Mouse (Mus musculus): ENCODE results near the gene Ccl20. TPM values are rescaled to one million over a fixed set of nuclear protein-coding genes. Genes with fewer than 3 reads are reported as not detected.

The Ccl20 gene
- polyA plus RNA-seq (2011; ENCODE audit: insufficient read depth, insufficient read length, low replicate concordance, missing spikeins), result not detected in 2 replicates

DNA sequence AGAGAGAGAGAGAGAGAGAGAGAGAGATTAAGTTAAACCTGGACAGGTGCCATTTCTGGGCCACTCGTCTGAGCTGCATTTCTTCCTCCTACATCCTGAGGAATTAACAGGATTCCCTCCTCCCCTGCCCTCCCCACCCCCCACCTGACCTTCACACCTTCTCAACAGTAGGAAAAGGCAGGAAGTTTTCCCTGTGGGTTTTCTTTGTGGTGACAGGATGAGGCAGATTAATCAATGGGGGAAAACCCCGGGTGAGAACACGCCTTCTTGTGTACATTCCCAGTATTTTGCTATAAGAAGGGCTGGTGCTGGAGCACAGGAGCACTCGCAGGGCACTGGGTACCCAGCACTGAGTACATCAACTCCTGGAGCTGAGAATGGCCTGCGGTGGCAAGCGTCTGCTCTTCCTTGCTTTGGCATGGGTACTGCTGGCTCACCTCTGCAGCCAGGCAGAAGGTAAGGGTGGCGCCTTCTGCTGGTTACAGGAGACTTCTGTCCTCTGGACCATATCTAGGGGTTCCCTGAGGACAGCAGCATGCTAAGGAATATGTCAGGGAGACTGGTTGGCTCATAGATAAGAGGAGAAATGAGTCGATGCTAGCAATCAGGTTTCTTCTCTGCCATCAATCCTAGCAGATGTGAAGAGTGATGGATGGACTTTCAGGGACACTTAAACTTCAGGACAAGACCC is at the start of gene Ccl20:
Gene Ccl20, plus strand, starts transcription at position 320 of the 691 bp plus-strand sequence.
- 36% methylated on average over 8 of the region's 8 CpGs for WGBS
- Histone ChIP-seq H3K4me1 (ENCODE audit: control insufficient read depth, insufficient read depth, low read length) (no peaks in the 10 kb centered on the region), H3K27ac (ENCODE audit: control insufficient read depth, insufficient read depth, low read depth, low read length, poor library complexity) (no peak within 1 kb of the TSS), H3K4me3 (replicated peaks; ENCODE audit: control insufficient read depth, low read depth, low read length) (no peak within 1 kb of the TSS)
- TF ChIP-seq POLR2A (IDR thresholded peaks at IDR 0.05; ENCODE audit: borderline replicate concordance, control insufficient read depth, low read depth, low read length), result no peak
- no peak for TF ChIP-seq CTCF (IDR thresholded peaks at IDR 0.05; ENCODE audit: control insufficient read depth, insufficient read depth, low read length)

DNA sequence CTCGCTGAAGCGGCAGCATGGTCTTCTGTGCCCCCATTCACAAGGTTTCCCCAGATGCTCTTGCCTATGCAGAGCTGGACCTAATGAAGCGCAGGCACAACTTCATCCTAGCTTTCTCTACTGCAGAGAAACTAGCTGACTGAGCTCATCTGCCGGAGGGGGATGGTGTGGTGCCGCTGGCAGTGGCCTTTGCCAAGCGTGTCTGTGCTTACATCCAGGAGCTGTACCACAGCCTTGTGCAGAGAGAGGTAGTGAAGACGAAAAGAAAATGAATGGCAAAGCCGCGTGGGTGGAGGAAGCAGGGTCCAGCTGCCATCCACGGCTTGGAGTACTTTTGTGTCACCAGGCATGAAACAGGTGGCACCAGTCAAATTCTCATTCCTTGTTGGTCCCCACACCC is 49.4 kb upstream of the Ccl20 start:
- Histone ChIP-seq H3K4me1 (ENCODE audit: control insufficient read depth, insufficient read depth, low read length) (no peaks in the 10 kb centered on the region), H3K4me3 (replicated peaks; ENCODE audit: control insufficient read depth, low read depth, low read length) (no peak overlapping the region), H3K27ac (ENCODE audit: control insufficient read depth, insufficient read depth, low read depth, low read length, poor library complexity) (no peak overlapping the region)
- no peak for TF ChIP-seq CTCF (IDR thresholded peaks at IDR 0.05; ENCODE audit: control insufficient read depth, insufficient read depth, low read length)
- TF ChIP-seq POLR2A (IDR thresholded peaks at IDR 0.05; ENCODE audit: borderline replicate concordance, control insufficient read depth, low read depth, low read length), result no peak
- WGBS, result 74% methylated on average over 10 of the region's 10 CpGs

DNA sequence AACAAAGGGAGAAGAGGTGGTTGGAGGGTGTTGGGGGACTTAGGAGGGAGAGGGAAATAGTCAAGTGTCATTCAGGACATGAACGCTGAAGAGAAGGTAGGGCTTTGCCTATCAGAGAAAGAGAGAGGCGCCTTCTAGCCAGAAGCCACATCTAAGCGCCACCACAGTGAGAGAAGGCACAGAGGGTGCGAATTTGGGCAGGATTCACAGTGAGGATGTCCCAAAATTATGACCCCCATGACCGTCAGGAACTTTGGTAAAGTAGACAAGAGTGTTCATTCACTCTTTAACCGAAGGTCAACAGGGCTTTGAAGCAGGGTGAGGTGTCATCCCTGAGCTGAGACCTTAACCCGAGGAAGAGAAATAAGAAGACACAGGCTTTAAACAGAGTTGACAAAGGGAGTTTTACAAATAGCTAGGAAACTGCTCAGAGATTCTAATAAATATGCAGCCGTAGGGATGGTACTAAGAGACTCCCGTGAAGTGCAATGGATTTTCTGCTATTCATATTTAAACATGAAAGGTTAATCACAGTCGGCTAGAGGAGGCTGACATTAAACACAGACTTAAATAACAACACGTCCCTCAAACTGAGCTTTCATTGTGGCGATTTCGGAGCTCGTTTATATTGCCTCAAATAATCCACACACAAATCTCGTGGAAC is 40.9 kb upstream of the Ccl20 start:
- no peaks in the 10 kb centered on the region for H3K4me1 ChIP-seq (ENCODE audit: control insufficient read depth, insufficient read depth, low read length)
- 30% methylated on average over 15 of the region's 15 CpGs for WGBS
- no peak for TF ChIP-seq POLR2A (IDR thresholded peaks at IDR 0.05; ENCODE audit: borderline replicate concordance, control insufficient read depth, low read depth, low read length)
- TF ChIP-seq CTCF (IDR thresholded peaks at IDR 0.05; ENCODE audit: control insufficient read depth, insufficient read depth, low read length), result no peak
- H3K27ac ChIP-seq (ENCODE audit: control insufficient read depth, insufficient read depth, low read depth, low read length, poor library complexity), result no peak overlapping the region
- no peak overlapping the region for H3K4me3 ChIP-seq (replicated peaks; ENCODE audit: control insufficient read depth, low read depth, low read length)

DNA sequence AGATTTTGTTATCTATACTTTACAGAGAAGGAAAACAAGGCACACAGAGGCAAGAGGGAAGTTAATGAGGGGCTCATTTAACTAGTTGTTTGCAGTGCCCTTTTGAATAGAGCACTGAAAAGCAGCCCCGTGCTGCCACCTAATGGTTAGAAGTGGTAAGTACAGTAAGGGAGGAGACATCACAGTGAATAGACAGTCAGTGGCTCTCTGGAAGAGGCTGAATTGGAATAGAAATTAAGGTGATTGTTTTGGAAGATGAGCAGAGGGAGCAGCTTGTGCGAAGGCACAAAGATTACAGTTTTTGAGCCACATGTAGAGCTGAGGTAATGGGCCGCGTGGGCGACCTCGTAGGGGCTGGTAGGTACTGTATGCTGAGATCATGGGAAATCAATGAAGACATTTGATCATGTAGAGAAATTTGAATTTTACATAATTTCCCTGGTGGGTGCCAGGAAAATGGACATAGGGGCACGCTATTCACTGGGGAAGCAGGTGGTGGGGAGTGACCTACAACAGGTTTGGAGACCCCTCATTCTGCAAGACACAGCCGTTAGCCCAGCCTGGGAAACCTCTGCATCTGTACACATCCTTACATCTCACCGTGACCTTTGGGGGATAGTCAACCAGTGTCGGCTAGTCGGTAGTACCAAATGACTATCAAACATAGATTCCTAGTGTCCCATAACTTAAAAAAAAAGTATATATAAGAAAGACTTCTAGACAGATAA is 40.2 kb upstream of the Ccl20 start:
- WGBS, result 49% methylated on average over 11 of the region's 11 CpGs
- Histone ChIP-seq H3K4me1 (ENCODE audit: control insufficient read depth, insufficient read depth, low read length) (no peaks in the 10 kb centered on the region), H3K4me3 (replicated peaks; ENCODE audit: control insufficient read depth, low read depth, low read length) (no peak overlapping the region), H3K27ac (ENCODE audit: control insufficient read depth, insufficient read depth, low read depth, low read length, poor library complexity) (no peak overlapping the region)
- no peak for TF ChIP-seq POLR2A (IDR thresholded peaks at IDR 0.05; ENCODE audit: borderline replicate concordance, control insufficient read depth, low read depth, low read length)
- no peak for TF ChIP-seq CTCF (IDR thresholded peaks at IDR 0.05; ENCODE audit: control insufficient read depth, insufficient read depth, low read length)

DNA sequence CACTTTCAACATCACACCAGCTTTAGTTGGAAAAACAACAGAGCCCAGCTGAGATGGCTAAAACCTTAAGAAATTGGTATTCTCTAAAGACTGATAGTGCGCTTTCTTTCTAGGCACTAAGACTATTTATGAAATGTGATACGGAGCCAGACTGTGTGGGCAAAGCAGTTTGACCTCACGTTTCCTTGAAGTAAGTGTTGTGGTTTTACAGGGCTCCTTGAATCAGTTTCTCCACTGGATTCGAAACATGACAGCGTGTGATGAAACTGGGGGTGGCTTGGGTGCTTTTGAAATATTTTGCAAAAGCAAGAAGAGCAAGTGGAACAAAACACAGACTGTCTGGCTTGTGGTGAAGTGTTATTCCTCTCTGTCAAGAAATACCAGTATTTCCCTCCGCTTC is 39.5 kb upstream of the Ccl20 start:
- Histone ChIP-seq H3K4me3 (replicated peaks; ENCODE audit: control insufficient read depth, low read depth, low read length) (no peak overlapping the region), H3K27ac (ENCODE audit: control insufficient read depth, insufficient read depth, low read depth, low read length, poor library complexity) (no peak overlapping the region), H3K4me1 (ENCODE audit: control insufficient read depth, insufficient read depth, low read length) (no peaks in the 10 kb centered on the region)
- 13% methylated on average over 6 of the region's 6 CpGs for WGBS
- TF ChIP-seq POLR2A (IDR thresholded peaks at IDR 0.05; ENCODE audit: borderline replicate concordance, control insufficient read depth, low read depth, low read length), result no peak

DNA sequence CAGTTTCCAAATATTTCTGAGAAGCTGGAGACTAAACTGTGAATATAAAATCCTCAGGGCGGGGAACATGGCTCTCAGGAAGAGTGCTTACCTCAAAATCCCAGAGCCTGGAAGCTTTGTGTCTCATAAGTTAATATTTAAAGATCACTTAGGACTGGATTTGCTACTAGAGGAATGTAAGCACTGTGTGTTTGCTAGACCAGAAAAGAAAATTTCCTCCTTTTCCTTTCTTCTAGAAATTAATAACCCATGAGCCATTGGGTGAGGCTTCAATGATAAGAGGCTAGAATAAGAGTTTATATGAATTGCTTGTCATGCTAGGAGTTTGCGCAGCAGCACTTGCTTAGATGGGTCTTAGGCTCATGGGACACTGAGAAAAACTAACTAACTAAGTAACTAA is 31.8 kb upstream of the Ccl20 start:
- no peak overlapping the region for H3K27ac ChIP-seq (ENCODE audit: control insufficient read depth, insufficient read depth, low read depth, low read length, poor library complexity)
- no peaks in the 10 kb centered on the region for H3K4me1 ChIP-seq (ENCODE audit: control insufficient read depth, insufficient read depth, low read length)
- H3K4me3 ChIP-seq (replicated peaks; ENCODE audit: control insufficient read depth, low read depth, low read length), result no peak overlapping the region
- WGBS, result 79% methylated on average over 2 of the region's 2 CpGs
- TF ChIP-seq POLR2A (IDR thresholded peaks at IDR 0.05; ENCODE audit: borderline replicate concordance, control insufficient read depth, low read depth, low read length), result no peak

DNA sequence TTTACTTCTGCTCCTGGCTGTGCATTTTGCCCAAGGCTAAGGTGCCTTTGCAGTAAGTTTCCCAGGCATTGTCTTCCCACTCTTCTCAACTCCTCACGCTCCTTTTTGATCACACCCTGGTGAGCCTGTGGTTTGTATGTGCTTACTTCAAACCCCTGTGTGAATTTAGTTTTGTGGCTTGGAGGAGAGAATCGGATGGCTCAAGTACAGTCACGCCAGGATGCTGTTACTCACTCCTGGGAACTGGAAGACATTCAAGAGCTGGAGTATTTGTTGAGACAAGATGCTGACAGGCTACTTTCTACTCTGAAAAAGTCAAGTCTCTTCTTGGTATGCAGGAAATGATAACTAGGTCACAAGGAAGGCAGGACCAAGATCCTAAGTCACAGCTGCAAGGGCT is 25.3 kb upstream of the Ccl20 start:
- TF ChIP-seq POLR2A (IDR thresholded peaks at IDR 0.05; ENCODE audit: borderline replicate concordance, control insufficient read depth, low read depth, low read length), result no peak
- TF ChIP-seq CTCF (IDR thresholded peaks at IDR 0.05; ENCODE audit: control insufficient read depth, insufficient read depth, low read length), result no peak
- H3K4me3 ChIP-seq (replicated peaks; ENCODE audit: control insufficient read depth, low read depth, low read length), result no peak overlapping the region
- H3K27ac ChIP-seq (ENCODE audit: control insufficient read depth, insufficient read depth, low read depth, low read length, poor library complexity), result no peak overlapping the region
- no peaks in the 10 kb centered on the region for H3K4me1 ChIP-seq (ENCODE audit: control insufficient read depth, insufficient read depth, low read length)
- WGBS, result 71% methylated on average over 3 of the region's 3 CpGs

DNA sequence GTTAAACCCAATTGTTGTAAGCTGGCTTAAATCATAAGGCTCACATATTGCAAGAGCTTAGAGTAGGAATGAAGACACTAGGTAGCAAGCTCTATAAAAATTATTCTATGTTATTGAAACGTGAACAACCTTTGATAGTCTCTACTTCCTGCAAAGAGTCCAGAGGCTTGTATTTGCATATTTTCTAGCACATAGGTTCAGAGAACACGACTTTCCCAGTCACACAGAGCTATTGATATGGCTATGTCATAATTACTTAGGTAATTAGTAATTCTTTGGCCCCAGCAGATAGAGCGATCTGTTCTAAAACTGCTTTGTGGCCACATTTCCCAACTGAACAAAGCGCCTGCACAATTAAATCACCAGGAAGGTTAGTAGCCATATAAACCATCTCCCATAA is 19.6 kb upstream of the Ccl20 start:
- 74% methylated on average over 4 of the region's 4 CpGs for WGBS
- H3K4me3 ChIP-seq (replicated peaks; ENCODE audit: control insufficient read depth, low read depth, low read length), result no peak overlapping the region
- H3K27ac ChIP-seq (ENCODE audit: control insufficient read depth, insufficient read depth, low read depth, low read length, poor library complexity), result no peak overlapping the region
- no peak for TF ChIP-seq CTCF (IDR thresholded peaks at IDR 0.05; ENCODE audit: control insufficient read depth, insufficient read depth, low read length)
- no peak for TF ChIP-seq POLR2A (IDR thresholded peaks at IDR 0.05; ENCODE audit: borderline replicate concordance, control insufficient read depth, low read depth, low read length)
- H3K4me1 ChIP-seq (ENCODE audit: control insufficient read depth, insufficient read depth, low read length), result no peaks in the 10 kb centered on the region

Measured in bone marrow, adult 2 months (tissue).